Mouse (Mus musculus) CH12.LX (cell line): Measurements from ENCODE around the gene Gpr157.

ENCODE experiments used
- BHLHE40 ChIP-seq: IDR thresholded peaks from 2 replicates; pipeline ENCODE4 v1.6.1; 2011; ENCODE audit warnings: mild to moderate bottlenecking, low read depth, low read length, improper control_type of control experiment
- CTCF ChIP-seq, 2 experiments: IDR thresholded peaks in 1 of 2; conservative IDR thresholded peaks in 1 of 2; 2 replicates each; pipeline ENCODE4 v1.5.1; 2011 to 2012; ENCODE audit warnings: low read depth in 2 of 2, low read length in 2 of 2, improper control_type of control experiment in 1 of 2, inconsistent platforms in 1 of 2, mild to moderate bottlenecking in 1 of 2, moderate library complexity in 1 of 2
- EP300 ChIP-seq: IDR thresholded peaks from 2 replicates; pipeline ENCODE4 v1.6.1; 2011; ENCODE audit warnings: low read length, improper control_type of control experiment
- JUN ChIP-seq: IDR thresholded peaks from 2 replicates; pipeline ENCODE4 v1.6.1; 2011; ENCODE audit warnings: low read depth, mild to moderate bottlenecking, low read length, improper control_type of control experiment, moderate library complexity; ENCODE audit not compliant: insufficient read depth
- KAT2A ChIP-seq: IDR thresholded peaks from 2 replicates; pipeline ENCODE4 v1.6.1; 2012; ENCODE audit warnings: low read length, improper control_type of control experiment, inconsistent platforms; ENCODE audit not compliant: insufficient replicate concordance
- MAFK ChIP-seq: IDR thresholded peaks from 2 replicates; pipeline ENCODE4 v1.6.1; 2011; ENCODE audit warnings: low read length, improper control_type of control experiment; ENCODE audit not compliant: insufficient replicate concordance
- MAX ChIP-seq: IDR thresholded peaks from 2 replicates; pipeline ENCODE4 v1.6.1; 2011; ENCODE audit warnings: low read length, improper control_type of control experiment
- MEF2A ChIP-seq: IDR thresholded peaks from 2 replicates; pipeline ENCODE4 v1.6.1; 2014; ENCODE audit warnings: low read depth, mild to moderate bottlenecking, inconsistent platforms, low read length, improper control_type of control experiment, borderline replicate concordance
- NRF1 ChIP-seq: IDR thresholded peaks from 2 replicates; pipeline ENCODE4 v1.6.1; 2014; ENCODE audit warnings: low read depth, mild to moderate bottlenecking, inconsistent platforms, low read length, improper control_type of control experiment, moderate library complexity
- PAX5 ChIP-seq: IDR thresholded peaks from 2 replicates; pipeline ENCODE4 v1.6.1; 2012; ENCODE audit warnings: low read length, inconsistent platforms, mixed read lengths
- POLR2A ChIP-seq: IDR thresholded peaks from 2 replicates; pipeline ENCODE4 v1.6.1; 2011; ENCODE audit warnings: low read depth, mild to moderate bottlenecking, improper control_type of control experiment, low read length
- RAD21 ChIP-seq: IDR thresholded peaks from 2 replicates; pipeline ENCODE4 v1.6.1; 2011; ENCODE audit warnings: low read depth, mild to moderate bottlenecking, low read length, improper control_type of control experiment, moderate library complexity
- TCF12 ChIP-seq: IDR thresholded peaks from 2 replicates; pipeline ENCODE4 v1.6.1; 2014; ENCODE audit warnings: low read depth, mild to moderate bottlenecking, inconsistent platforms, low read length, improper control_type of control experiment

DNA sequence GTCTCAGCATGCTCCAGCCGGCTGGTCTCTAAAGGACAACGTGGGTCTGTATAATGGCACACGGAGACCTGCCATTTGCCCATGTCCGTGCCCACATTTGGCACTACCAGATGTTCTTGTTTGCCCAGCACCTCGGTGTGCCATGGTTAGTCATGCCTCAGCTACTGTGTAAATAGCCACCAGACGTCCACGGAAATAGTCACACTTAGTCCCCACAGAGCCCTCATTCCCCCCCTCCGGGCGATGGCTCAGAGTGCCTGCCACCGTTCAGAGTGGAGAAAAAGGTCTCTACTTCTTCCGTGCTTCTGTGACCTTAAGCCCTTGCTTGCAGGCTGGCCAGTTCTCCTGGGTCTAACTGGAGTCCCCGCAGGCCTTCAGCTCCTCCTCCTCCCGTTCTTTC is 51.9 kb downstream of the Gpr157 start:
- TF ChIP-seq CTCF (conservative IDR thresholded peaks at IDR 0.05 in 1 of 2, IDR thresholded peaks at IDR 0.05 in 1 of 2; ENCODE audit: low read depth in 2 of 2, low read length in 2 of 2), result no peak
- no peak for TF ChIP-seq EP300
- TF ChIP-seq POLR2A, result no peak
- no peak for TF ChIP-seq BHLHE40
- no peak for TF ChIP-seq NRF1
- no peak for TF ChIP-seq KAT2A
- TF ChIP-seq MAX, result no peak
- no peak for TF ChIP-seq RAD21
- TF ChIP-seq TCF12, result no peak
- no peak for TF ChIP-seq MEF2A
- no peak for TF ChIP-seq PAX5
- no peak for TF ChIP-seq MAFK
- TF ChIP-seq JUN, result no peak
